Mouse (Mus musculus) kidney, postnatal 36 days (tissue): ENCODE measurements around the gene Syne4.

Experiments used
- DNase-seq, 2 experiments: peaks; one replicate each; pipeline ENCODE4 v3.0.0; 2021 to 2022; ENCODE audit warnings: mixed read lengths in 2 of 2

Syne4 gene

DNA sequence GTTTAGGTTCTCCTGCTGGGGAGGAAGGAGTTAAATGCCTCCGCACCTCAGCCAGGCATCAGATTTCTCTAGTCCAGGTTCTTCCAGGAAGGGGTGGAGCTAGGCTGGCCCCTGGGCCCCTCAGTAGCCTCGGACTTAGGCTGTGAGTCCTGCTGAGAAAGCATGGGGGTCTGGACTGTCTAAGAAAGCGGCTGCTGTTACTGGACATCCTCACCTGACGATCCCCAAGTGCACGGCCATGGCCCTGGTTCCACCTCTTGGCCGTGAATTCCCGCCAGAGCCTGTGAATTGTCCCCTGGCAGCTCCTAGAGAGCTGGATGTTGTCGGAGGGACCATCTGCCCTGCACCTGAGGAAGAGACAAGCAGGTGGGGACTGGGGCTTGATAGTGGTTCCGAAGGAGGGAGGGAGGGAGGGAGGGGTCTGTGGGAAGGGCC, at the start of gene Syne4:
Syne4 (plus strand) TSS at position 87 of the 435 bp plus-strand sequence.
- peak; percentile 46 to 60 for DNase-seq

DNA sequence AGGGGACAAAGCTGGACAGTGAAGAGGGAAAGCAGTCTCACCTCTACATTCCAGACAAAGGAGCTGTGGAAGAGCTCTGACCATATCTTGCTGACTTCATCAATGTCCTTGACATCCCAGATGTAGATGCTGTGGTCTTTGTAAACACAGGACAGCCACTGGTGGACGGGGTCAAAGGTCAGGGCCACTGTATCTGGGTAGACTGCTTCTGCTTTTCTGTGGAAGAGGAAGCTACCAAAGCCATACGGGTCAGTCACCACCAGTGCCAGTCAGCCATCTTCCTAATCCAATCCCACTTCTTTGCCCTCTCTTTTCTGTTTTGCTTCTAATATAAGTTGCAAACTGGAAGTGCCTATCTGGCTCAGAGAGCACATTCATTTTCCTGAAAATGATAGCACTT, 49.6 kb upstream of the Syne4 start:
- DNase-seq, result peak in 1 of 2 experiments; percentile 13

DNA sequence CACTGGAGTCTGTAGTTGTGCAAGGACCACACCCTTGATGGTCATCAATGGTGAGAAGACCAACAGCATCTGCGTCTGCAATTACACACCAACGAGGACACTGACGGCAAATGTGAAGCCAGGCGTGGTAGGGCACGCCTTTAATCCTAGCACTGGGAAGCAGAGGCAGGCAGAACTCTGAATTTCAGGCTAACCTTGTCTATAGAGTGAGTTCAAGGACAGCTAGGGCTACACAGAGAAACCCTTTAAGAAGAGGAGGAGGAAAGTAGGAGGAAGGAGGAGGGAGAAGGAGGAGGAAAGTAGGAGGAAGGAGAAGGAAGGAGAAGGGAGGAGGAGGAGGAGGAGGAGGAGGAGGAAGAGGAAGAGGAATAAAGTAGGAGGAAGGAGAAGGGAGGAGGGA, 49.1 kb upstream of the Syne4 start:
- no peak for DNase-seq

DNA sequence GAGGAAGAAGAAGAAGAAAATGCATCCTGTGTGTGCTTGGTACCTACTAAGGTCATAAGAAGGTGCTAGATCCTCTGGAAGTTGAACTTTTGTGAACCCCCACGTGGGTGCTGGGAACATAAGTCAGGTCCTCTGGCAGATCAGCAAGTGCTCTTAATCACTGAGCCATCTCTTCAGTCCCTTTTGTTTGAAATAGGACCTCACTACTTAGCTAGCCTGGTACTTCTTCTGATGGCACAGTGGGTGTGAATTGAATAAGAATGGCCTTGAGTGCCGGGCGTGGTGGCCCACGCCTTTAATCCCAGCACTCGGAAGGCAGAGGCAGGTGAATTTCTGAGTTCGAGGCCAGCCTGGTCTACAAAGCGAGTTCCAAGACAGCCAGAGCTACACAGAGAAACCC, 48.7 kb upstream of the Syne4 start:
- DNase-seq, result no peak

DNA sequence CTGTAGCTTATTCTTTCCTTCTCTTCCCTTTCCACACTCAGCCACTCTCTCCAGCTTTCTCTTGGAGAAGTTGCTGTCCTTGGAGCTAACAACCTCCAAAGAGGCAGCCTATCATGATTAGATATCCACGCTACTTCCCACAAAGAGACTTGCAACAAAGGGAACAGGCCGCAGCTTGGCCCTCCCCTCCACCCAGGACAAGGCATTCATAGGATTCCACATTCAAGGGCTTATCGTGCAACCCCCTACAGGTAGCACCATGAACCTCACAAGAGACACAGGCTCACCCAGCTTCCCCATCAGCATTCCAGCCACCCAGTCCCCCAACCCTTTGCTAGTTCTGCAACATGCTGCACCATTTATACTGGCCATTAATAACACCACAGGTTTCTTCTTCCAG, 47.8 kb upstream of the Syne4 start:
- no peak for DNase-seq

DNA sequence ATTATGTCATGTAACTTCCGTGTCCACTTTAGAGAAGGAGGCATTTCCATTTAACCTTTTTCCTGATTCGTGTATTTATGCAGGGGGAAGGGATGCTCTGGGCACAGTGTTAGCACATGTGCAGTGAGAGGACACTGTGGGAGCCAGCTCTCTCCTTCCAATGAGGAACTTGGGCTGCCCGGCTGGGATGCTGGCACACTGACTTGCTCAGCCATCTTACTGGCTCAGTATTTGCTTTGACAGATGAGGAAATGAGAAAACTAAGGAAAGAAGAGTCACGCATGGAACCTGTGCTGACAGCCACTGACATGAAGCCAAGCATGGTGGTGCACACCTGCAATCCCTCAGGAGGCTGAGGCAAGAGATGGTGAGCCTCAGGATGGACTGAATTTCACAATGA, 45.0 kb upstream of the Syne4 start:
- no peak for DNase-seq

DNA sequence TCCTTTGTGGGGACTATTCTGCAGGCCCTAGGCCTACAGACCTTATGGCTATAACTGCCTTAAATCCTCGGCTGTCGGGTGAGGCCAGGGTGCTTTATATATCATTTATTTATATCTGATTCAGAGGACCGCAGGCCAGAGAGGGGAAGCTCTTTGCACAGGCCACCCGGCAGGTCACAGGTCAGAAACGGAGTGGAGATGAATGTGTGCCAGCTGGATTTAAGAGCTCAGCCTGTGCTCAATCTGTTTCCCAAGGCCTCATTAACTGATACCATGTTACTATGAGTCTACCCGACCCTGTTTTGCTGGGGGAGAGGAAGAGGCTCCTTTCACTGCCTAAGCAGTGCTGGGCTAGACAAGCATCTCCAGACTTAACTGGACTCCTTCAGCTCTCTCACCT, 40.2 kb upstream of the Syne4 start:
- no peak for DNase-seq

DNA sequence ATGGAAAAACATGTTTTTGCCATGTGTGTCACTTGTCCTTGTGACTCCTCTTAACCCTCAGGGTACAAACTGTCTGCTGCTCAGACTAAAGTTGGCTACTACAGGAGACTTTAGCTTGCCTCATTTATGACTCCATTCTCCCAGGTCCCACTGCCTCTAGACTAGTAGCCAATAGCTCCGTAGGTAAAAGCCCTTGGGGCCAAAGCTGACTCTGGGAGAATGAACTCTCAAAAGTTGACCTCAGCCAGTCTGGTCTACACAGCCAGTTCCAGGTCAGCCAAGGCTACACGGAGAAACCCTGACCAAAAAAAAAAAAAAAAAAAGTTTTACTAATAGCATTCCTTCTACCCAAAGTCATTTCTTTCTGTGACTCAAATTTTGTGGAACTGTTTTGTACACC, 35.7 kb upstream of the Syne4 start:
- DNase-seq, result peak in 1 of 2 experiments; percentile 18

DNA sequence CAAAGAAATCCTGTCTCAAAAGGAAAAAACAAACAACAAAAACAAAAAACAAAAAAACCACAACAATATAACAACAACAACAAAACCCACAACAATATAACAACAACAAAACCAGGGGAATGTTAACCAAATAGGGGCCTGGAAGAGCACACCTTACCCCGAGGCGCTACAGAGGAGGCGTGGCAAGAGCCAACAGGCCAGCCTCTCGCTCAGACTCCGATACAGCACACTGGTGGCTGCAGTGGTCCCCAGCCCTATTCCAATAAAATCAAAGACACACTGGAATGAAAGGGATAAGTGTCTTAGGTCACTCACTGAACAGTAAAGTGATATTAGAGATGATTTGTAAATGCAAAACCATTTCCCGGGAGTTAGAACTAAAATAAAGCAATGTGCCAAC, 35.1 kb upstream of the Syne4 start:
- peak in 1 of 2 experiments; percentile 20 for DNase-seq

DNA sequence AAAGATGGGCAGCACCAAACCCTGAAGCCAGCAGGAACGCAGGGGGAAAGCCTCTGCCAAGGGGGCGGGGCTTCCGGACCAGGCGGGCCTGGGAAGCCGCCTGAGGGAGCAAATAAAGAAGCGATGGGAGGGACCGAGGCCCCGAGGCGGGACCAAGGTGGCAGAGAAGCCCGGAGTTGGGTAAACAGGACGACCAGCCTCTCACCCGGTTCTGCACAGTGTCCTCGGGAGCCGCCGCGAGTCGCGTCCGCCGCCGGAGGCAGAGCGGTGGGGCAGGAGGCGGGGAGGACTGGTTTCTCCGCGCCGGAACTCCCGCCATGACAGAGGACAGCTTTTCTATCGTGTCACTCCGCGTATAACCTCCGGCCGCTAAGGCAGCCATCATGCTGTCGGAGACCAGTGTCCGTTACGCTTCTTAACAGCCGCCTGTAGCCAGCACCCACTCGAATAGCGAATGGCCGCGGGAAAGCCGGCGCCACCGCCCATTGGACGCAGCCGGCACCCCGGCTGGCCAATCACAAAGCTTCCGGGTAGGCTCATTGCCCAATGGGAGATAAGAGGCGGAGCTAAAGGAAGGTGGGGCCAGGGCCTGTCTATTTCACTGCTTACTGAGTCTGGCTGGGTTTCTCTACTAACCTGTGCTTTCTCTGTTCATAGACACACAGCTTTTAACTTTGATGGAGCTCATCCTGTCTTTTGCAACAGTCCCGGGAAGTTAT, 34.5 kb upstream of the Syne4 start, which contains the start of the genes Thap8 and Wdr62:
Thap8 (plus strand) TSS at position 144 of the 719 bp plus-strand sequence.
Wdr62 (minus strand) TSS at position 469 of the 719 bp plus-strand sequence.
- peak; percentile 94 to 95 for DNase-seq

DNA sequence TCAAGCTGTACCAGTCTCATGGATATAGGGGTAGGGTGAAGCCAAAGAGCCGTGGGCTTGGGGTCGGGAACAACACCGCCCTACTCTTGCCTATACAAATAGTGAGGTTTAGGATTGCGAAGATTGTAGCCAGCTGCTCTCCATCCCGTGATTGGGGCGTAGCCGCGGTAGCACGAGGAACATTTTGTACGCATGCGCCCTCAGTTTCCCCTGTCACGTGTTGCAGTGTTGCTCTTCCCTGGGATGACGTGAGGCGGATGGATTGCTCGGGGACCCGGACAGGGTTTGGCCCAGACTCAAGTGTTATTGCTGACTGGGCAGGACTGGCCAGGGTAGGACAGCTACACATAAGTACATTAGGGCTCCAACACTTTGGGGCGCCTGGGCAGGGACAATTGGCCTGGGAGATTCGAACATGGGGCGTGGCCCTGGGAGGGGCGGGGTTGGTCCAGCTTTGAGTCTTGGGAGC, 33.9 kb upstream of the Syne4 start:
- peak; percentile 86 to 91 for DNase-seq

DNA sequence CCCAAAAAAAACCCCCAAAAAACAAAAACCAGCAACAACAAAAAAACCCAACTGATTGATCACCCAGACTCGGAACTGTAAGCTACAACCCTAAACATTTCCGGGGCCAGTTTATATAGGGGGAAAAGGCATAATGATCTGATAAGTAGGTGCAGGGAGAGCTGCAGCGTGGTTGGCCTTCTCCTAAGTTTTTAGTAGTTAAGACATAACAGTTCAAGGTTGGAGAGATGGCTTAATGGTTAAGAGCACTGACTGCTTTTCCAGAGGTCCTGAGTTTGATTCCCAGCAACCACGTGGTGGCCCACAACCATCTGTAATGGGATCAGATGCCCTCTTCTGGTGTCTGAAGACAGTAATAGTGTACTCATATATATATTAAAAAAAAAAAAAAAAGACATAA, 33.1 kb upstream of the Syne4 start:
- no peak for DNase-seq

DNA sequence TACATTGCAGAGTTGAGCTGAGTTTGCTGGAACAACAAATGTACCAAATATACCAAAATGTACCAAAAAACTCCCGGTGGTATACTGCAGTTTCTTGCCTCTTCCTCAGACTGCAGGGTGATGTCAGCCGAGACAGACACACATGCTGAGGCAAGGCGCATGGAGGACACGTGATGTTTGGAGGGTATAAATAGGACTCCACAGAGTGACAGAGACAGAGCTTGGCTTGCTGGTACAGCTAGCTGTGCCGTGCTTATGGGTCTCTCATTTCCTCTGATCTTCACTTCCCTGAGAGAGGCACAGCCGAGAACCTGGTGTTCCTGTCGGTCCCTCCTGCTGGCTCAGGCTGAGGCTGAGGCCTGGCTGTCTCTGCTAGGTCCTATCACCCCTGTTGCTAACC, 31.9 kb upstream of the Syne4 start:
- DNase-seq, result no peak

DNA sequence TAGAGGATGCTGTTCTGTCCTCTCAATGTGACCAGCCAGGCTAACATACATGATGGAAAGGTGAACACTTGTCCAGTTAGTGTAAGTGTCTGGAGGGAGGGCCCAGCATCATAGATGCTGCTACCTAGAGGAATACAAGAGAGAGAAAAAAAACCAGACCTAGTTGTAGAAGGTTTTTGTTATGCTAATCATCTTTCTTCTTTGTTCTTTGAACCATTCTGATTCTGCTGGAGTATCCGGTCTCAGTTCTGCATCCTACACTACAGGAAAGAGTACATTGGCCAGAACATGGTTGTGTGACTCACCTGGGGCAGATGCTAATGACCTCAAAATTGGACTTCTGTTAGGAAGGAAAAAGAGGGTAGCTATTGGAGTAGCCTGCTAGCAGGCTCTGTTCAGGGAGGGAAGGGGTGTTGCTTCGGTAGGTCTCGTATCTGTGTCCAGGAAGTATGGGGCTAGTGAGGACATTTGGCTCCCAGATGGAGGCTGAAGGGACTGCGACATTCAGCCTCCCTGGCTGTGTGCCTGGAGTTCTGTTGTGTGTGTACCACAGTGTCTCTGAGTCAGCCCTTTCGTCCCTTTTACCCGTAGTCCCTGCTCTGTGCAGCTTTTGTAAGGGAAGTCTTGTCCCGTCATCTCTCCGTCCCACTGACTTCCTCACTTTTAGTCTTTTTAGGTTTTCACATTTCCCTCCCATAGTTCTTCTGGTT, 27.8 kb upstream of the Syne4 start:
- DNase-seq, result peak; percentile 49 to 53

DNA sequence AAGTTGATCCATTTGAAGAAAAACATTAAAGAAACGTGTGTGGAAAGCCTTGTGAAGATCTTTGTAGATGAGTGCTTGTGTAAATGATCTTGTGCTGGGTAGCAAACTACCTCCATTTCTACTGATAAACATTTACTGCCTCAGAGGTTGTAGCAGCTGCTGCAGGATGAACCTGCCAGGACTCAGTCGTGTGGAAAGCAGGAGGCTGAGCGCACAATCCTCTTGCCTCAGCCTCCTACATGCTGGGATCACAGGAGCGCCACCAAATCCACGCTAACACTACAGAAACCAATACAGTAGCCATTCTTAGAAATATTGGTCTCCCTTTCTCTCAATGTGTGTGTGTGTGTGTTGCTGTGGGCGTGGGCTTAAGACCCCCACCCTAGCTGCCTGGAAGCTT, 26.6 kb upstream of the Syne4 start:
- no peak for DNase-seq

DNA sequence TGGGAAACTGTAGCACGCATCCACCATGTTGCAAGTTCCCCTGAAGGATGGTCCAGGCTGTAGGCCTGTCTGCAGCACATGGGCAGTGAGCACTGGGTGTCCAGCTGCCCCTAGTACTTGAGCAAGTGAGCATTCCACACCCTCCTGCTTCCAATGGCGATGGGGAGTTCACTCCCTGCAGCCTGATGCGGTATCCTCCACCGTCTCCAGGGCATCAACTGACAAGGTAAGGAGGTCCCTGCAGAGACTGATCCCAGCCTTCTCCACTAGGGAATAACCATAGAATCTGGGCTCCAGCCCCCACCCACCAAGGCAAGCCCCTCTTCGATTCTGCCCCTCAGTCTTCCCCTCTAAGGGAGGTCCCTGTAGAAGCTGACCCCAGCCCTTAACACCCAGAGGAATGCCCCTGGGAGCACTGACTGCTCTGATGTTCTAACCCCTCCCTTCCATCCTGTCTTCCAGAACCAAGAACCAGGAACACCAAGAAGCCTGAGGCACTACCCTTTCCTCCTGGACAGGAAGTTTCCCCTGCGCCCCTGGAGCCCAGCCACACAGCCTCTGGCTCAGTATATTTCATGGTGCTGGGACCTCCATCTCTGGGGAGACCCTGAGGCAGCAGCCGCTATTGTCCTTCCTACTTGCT, 25.4 kb upstream of the Syne4 start:
- DNase-seq, result no peak

DNA sequence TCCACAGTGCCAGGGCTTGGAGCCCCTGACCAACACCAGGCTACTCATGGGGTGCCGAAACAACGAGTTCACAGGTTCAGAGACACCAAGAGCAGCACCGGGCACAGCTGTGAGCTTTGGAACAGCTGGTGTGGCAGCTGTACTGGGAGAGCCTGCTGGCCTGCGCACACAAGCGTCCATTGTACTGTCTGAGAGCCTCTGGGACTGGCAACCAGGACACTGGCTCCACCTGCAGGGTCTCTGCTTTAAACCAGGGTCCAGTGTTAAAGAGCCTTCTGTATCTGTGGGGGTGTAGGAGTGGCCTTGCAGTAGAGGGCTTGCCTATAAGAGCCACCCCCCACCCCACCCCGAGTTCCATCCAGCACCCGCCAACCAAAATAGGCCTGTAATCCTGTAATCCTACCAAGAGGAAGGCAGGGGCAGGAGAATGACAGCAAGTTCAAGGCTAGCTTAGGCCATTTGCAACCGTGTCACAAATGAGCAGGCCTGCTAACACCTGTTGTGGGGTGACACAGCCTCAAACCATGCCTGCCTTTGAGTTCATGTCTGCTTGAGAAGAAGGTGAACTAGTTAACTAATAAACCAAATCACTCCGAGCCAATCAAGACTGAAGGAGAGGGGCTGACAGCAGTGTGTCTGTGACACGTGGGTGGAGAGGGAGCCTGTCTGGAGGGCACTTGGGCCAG, 24.8 kb upstream of the Syne4 start:
- DNase-seq, result no peak

DNA sequence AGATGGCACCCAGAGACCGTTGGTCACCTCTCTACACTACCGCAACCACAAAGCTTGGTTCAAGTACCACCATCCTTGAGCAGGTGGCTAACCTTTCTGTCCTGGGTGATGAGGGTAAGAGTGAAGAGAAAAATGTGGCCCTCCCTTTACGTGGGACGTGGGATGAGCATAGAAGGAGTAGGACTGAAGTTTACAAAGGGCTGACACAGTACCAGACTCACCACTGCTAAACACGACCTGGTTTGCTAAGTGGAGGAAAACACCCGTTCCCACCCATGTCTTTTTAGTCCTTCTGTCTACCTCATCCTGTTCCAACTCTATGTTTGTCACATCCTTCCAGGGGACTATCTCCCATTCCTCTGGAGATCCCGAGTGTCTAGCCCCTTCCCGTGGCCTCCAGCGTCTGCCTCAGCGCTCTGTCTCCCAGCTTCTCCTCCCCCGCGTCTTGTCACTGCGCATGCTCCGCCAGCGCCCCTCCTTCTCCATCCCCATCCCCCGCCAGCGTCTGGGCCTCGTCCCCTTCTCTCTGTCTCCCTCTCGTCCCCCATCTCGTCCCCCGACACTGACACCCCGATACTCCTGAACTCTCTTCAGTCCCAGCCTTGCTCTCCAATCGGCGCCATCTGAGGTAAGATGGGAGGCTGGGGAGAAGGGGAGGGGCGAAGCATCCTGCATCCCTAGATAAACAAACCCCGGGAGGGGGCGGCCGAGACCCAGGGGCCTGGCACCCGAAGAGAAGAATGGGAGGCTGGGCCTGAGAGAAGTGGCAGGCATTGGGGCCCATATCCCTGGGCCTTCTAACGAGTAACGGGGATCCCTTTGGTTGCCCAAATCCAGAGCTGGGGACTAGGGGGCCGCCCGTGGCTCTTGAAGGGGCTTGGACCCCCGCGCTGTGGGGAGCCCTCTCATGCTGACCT, 23.1 kb upstream of the Syne4 start, which contains the start of gene Clip3:
Clip3 (plus strand) TSS at position 514 of the 917 bp plus-strand sequence.
- peak in 1 of 2 experiments; percentile 63 for DNase-seq

DNA sequence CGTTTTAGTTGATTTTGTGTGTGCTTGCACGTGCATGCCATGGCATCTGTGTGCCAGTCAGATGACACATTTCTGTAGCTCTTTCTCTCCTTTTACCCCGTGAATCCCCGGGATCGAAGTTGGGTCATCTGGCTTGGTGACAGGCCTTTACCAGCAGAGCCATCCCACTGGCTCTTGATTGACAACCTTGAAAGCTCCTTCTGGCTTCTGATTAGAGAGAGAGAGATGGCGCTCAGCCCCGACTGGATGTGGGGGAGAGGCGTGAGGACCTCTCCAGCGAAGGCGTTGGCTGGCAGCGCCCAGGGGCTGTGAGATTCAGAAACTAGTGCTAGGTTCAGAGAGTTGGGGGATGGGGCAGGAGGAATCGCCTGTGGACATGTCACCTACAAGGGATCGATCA, 20.8 kb upstream of the Syne4 start:
- no peak for DNase-seq

DNA sequence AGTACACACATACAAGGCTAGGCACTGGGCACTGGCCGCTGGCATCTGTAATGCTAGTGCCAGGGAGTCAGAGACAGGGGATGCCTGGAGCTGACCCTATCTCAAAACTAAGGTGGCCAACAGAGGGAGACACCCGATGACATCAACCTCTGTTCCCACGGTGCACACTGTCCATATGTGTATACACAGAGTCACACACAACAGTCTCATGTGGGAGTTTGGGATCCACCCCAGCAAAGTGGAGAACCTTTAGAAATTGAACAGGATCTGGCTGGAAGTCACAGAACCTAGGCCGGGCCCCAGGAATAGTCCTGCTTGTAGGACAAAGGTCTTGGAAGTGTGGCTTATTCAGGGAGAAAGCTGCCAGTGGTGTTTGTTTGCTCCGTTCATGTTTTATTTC, 20.3 kb upstream of the Syne4 start:
- no peak for DNase-seq

DNA sequence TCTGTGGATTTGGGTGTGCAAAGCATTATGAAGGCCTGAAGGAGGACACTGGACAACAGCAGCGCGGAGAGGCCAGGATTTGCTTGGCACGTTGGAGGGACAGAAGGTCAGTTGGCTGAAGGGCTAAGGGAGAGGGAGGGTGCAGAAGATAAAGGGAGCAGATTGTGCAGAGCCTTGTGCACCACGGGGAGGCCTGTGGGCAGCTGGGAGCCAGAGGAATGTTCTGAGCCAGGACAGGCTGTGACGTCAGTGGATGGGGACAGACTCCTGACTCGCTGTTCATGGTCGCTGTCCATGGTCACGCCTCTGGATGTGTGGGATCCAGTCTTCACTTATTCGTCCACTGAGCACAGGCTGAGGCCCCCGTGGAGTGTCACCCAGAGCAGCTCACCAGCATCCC, 19.5 kb upstream of the Syne4 start:
- peak in 1 of 2 experiments; percentile 40 for DNase-seq

DNA sequence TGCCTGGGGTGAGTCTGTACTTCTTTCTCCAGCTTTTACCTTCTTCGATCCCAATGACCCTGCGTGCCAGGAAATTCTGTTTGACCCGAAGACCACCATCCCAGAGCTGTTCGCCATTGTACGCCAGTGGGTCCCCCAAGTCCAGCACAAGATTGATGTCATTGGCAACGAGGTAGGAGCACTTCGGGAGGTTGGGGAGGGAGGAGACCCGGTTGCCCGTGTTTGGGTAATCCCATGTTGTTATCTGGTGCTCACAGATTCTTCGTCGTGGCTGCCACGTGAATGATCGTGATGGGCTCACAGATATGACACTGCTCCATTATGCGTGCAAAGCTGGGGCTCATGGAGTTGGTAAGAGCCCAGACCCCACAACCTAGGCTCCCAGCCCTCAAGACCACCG, 17.8 kb upstream of the Syne4 start:
- DNase-seq, result no peak
